Mouse (Mus musculus): Measurements from ENCODE around the gene Spata13.

Gene Spata13

DNA sequence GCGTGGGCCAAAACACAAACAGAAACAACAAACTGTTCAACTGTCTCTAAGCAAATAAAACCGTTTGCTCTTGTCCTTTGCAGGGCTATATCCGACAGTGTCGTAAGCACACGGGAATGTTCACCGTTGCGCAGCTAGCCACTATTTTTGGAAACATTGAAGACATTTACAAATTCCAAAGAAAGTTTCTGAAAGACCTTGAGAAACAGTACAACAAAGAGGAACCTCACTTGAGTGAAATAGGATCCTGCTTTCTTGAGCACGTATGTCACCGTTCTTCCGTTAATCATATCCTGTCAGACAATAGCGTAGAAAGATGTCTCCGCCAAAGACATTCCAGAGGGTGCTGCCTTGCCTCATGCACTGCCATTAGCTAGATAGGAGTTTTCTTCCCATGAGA is 116.1 kb downstream of the Spata13 start:
- no peak for DNase-seq (ENCODE audit: low spot score)

DNA sequence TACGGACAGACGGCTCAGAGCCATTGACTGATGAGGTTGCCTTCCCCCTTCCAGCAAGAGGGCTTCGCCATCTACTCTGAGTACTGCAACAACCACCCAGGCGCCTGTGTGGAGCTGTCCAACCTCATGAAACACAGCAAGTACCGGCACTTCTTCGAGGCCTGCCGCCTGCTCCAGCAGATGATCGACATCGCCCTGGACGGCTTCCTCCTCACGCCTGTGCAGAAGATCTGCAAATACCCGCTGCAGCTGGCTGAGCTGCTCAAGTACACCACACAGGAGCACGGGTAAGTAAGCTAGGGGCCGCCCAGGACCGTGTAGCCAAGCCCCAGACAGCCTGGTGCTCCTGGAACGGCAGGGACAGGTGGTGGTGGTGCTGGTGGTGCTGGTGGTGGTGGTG is 117.8 kb downstream of the Spata13 start:
- no peak for DNase-seq (ENCODE audit: low spot score)

DNA sequence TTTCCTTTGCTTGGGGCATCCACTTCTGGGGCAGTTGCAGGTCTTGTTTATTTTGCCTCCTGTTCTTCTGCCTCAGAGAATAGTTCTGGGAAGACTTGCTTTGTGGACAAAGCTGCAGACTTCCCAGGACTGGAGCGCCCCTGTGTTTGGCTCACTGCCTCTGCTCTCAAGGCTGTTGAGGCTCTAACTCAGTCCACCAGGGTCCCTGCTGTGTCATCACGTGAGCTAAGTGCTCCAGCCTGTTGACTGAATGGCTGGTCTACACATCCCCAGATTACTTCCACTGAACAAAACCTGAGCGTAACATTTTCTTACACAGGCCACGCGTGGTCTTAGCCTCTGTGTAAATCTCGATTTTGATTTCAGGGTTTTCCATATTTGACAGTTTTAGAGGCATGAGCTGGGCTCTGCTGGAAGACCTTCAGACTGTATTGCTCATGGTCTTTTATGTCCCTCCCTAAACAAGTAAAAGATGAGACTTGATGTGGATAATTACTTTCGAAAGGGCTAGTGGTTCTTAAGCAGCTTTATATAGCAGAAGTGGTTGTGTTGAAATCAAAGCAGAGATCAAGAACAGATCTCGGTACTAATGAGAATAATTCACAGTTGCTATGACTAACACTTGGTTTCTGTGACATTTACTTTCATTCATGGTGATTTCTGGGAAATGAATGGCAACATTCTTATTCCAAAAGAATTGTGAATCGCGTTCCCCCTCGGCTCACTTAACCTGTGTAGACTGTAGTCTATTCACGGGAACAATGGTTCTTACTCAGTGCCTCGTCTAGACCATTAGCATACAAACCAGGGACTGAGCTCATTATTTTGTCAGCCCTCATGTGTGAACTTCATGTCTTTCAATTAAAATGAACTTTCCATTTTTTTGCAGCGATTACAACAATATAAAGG is 119.3 kb downstream of the Spata13 start:
- no peak for DNase-seq (ENCODE audit: low spot score)

DNA sequence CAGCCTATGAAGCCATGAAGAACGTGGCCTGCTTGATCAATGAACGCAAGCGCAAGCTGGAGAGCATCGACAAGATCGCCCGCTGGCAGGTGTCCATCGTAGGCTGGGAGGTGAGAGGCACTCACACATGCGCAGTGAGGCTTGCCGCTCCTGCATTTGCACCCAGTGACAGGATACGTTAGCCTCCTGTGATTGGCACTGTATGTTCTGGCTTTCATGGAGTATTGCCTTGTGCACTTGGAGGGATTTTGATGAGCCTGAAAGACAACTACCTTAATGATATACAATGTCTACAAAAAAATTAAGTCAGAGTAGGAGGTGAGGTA is 120.0 kb downstream of the Spata13 start:
- no peak for DNase-seq (ENCODE audit: low spot score)

DNA sequence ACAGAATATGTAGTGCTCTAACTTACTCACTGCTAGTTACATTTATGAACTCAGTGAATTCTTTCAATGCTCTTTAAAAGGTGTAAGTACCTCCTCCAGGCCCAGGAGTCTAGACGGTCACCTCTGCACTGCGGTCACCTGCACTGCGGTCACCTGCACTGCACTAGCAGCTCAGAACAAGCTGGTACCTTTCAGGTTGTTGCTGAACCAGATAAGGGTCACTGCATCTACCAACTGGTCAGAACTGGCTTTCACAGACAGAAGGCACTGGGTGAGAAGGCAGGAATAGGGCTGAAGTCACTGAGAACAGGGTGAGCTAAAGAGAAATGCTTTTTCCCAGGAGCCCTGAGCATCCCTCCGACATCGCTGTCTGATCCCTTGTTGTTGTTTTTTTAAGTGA is 120.9 kb downstream of the Spata13 start:
- DNase-seq (ENCODE audit: low spot score): no peak

DNA sequence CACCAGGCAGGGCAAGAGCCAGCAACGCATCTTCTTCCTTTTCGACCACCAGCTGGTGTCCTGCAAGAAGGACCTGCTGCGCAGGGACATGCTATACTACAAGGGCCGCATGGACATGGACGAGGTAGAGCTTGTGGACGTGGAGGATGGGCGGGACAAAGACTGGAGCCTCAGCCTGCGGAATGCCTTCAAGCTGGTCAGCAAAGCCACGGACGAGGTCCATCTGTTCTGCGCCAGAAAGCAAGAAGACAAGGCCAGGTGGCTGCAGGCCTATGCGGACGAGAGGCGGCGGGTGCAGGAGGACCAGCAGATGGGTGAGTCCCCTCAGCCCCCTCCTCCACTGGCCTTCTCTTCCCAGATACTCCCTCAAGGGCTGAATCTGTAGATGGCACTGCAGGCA is 122.5 kb downstream of the Spata13 start:
- no peak for DNase-seq (ENCODE audit: low spot score)

DNA sequence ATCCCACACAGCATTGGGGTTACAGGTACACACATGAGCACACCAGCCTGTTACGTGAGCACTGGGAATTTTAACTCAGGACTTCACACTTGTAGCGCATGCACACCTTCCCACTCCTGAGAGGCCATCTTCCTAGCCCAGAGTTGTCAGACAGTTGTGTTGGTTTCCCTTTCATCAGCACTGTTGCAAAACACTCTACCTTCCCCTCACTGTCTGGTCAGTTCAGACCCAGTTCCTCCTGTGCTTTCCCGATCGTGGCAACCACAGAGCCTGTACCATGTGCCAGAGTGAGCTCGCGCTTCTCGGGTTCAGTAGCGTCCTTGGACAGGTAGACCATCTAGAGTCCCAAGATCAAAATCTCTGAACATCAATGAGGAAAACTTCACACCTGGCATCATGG is 123.5 kb downstream of the Spata13 start:
- no peak for DNase-seq (ENCODE audit: low spot score)

DNA sequence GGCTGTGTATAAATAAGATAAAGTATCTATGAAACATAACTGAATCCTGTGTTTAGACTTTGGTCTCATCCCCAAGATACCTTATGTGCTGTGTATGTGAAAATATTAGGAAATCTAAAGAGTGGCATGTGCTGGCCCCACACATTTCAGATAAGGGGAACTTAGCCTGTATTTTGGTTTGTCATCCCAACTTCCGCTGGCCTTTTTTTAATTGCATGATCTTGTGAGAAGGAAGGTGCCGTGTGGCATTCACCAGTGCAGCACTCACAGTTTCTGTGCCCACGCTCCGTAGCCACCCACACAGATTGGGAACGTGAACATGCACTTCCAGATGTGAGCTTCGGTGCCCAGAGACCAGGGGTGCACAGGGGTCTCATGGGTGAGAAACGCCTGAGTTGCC is 123.9 kb downstream of the Spata13 start:
- DNase-seq (ENCODE audit: low spot score): no peak

DNA sequence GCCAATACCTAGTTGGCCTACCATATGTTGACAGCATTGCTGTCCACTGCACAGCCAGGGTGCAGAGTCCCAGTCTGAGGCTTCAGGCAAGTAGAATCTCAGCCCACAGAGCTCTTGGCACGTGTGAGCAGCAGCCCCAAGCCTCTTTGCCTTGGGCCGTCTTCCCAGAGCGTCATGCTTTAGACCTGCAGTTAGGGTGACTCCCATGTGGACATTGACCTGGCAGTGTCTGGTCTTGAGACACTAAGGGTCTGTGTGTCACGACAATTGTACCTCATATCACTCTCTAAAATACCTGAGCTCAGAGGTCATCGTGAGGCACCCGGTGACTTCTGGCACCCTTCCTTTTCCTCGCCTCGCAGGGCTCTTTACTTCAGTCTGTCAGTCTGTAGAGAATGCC is 125.3 kb downstream of the Spata13 start:
- DNase-seq (ENCODE audit: low spot score): no peak

DNA sequence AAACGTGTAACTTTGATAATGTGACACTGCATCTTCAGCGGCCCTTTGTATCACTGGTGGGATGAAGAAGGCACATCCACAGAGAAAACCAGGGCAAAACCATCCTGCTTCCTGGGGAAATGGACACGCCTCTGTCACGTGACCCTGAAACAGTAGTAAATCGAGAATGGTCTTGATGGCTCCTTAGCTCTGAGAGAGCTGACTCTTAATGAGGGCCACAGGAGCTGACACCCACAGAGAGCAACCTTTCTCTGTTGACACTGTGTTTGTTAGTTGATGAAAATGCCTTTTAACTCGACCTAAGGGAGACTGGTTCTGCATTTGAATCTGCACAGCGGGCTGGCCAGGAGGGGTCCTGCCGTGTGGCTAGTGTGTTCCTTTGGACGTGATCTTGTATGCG is 128.0 kb downstream of the Spata13 start:
- no peak for DNase-seq (ENCODE audit: low spot score)

DNA sequence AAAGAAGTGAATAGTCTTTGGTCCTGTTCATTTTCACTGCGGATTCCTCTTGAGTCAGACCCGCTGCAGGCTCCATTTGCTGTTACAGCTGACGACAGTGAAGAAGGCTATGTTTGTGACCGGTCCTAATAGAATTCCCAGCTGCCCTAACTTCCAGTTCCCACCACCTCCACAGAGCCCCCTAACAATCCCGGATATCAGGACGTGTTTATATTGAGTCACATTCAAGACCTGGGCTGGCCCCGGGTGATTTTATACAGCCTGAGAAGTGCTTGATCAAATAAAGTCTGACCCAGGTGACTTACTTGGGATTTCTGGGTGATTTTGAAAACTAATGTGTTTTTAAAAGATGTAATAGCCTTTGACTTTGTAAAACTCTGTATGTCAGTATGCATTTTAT is 129.0 kb downstream of the Spata13 start:
- DNase-seq (ENCODE audit: low spot score): no peak

DNA sequence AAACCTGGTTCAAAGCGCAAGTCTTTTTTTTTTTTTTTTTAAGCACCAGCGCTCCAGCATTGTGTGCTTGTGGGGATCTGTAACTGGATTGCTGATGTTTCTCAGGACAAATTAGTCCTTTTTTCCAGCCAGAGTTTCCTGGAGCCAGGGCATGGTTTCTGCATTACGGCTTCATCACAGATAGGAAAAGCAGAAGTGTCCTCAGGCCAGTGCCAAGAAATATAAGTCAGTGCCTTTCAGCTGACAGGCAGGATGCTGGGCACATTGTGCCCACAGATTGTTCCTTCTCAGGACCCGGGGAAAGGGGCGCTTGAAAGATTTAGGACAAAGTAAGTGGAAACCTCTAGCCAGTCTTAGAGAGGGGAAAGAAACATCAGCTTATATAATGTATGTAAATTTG is 129.9 kb downstream of the Spata13 start:
- DNase-seq (ENCODE audit: low spot score): no peak

DNA sequence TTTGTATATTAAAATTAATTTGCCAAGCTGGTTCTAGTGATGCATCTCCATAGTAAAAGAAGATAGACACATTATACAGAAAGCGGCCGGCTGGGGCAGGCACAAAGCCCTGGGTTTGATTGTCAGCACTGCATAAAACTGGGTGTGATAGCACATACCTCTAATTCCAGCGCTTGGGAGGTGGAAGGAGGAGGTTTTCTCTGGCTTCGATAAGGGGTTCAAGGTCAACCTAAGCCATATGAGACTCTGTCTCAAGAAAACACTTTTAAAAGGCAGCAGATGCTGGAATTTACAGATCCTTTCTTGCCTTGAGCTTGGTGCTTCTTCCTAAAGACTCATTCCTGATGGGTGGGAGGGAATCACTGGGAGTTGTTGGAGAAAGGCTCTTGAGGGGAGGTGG is 130.7 kb downstream of the Spata13 start:
- DNase-seq (ENCODE audit: low spot score): no peak

DNA sequence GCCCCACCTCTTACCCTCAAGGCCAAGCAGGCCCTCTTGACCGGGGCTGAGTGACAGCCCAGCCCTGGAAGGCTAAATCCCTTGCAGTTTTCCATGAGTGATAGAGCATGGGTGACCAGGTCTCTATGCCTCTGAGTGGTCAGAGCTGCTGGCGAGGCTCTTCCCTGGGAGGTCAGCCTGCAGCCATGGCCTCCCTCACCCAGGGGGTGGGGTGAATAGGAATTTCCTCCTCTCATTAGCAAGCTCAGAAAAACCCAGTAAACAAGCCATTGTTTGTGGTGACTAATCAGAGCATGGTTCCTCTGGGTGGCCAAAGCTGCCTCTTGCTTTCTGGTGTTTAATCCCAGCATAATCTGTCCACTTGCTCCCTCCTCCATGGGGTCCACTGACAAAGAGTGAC is 131.2 kb downstream of the Spata13 start:
- DNase-seq (ENCODE audit: low spot score): no peak

DNA sequence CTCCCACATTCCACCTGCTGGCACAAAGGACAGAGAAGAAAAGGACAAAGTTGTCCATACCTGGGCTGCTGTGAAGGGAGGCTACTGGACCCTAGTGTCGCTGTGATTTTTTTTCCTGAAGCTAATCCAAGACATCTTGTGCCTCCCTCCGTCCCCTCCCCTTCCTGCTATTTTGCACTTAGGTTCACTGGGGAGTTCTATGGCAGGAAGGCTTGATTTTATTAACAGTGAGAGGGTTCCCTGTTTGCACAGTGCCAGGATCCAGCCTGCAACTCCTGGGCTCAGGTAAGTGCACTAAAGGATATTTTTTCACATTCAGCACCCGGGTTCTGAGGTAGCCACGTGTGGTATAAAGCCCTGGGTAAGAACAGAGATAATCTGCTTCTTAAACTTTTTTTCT is 134.1 kb downstream of the Spata13 start, which contains the start of gene C1qtnf9:
Gene C1qtnf9 (plus strand): TSS at position 251 of the 400 bp plus-strand sequence.
- no peak for DNase-seq (ENCODE audit: low spot score)

DNA sequence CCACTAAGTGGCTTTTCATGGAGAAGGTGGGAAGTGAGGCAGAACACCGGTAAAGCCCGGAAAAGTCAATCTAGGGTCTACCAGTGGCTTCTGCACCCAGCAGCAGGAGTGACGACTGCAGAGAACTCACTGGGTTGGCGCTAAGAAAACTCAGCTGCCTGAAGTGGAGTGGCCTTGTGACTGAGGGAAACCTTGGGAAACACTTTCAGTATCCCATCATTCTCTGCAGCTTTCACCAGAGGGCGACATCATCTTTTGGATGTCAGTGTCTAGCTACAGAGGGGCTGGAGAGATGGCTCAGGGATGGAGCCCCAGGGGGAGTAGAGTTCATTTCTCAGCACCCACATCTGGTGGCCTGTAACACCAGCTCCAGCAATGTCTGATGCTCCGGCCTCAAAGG is 135.5 kb downstream of the Spata13 start:
- peak; percentile 27 for DNase-seq (ENCODE audit: low spot score)

DNA sequence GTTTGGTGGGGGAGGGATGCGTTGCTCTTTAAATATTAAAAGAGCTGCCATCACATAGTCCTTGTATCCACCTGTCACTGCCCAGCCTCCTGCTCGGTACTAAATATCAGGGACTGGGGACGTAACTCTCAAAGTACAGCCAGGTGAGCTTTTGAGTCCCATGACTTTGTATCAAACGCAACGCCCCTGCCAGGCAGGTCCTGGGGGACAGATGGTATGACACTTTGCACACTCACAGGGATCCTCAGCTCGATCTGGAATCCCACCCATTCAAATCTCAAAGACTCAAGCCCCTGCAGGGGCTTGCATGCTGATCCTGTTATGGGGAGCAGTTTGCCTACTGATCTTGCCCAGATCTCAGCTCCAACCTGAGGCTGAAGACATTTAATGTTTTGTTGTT is 136.8 kb downstream of the Spata13 start:
- no peak for DNase-seq (ENCODE audit: low spot score)

DNA sequence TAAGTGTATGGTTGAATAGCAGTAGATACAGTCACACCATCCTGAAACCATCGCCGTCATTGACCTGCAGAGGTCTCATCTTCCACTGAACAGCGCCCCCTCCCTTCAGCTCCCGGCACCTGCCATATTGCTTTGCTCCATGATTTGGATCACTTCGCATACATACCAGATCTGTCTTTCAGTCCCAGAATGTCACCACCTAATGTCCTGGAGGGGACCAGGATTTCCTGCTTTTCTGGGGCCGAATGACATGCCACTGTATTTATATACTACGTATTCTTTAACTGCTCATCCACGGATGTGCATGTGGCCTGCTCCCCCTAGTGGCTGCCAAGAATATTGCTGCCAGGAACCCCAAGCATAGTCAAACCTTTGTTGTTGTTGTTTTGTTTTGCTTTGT is 137.3 kb downstream of the Spata13 start:
- DNase-seq (ENCODE audit: low spot score): peak; percentile 79

DNA sequence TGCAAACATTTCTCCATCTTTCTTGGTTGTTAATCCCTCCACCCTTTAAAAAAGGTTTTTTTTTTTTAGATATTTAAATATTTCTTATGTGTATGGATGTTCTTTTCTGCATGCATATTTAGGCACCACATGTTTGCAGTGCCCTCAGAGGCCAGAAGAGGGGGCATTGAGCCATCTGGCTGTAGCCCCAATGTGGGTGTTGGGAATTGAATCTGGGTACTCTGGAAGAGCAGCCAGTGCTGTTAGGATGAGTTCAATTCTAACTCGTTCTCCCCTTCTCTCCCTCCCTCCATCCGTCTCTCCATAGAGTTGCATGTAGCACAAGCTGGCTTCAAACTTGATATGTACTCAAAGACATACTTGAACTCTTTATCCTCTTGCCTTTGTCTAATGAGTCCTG is 139.7 kb downstream of the Spata13 start:
- no peak for DNase-seq (ENCODE audit: low spot score)

DNA sequence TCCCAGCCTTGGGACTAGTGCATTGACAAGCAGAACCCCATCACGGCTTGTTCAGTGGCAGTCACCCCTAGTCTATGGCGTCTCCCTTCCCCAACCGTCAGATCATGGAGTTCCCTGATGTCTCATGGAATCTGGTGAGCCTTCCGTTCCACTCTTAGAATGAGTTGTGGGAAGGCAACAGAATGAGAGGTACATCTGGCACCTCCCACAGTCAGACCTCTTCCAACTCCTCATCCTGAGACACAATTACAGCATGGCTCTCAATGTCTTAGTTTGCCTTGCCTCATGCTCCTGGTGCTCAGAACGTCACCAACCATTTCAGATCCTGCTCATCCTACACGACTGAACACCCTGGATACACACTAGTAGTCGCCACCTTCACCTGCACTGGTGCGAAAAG is 142.7 kb downstream of the Spata13 start:
- DNase-seq (ENCODE audit: low spot score): no peak

DNA sequence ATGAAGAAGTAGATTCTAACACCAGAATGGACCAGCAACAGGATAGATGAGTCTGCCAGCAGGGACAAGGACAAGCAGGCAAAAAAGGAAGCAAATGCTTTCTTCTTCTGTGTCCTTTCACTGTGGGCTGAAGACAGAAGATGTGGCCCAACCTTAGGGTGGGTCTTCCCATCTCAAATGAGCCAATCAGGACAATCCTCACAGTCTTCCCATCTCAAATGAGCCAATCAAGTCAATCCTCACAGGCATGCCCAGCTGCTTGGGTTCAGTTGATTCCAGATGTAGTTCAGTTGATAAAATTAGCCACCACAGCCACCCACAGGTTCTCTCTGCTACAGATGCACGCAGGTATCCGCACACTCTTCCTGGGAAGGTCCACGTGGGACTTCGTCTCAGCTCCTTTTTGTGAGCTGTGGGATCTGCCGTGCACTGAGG is 143.7 kb downstream of the Spata13 start:
- no peak for DNase-seq (ENCODE audit: low spot score)

DNA sequence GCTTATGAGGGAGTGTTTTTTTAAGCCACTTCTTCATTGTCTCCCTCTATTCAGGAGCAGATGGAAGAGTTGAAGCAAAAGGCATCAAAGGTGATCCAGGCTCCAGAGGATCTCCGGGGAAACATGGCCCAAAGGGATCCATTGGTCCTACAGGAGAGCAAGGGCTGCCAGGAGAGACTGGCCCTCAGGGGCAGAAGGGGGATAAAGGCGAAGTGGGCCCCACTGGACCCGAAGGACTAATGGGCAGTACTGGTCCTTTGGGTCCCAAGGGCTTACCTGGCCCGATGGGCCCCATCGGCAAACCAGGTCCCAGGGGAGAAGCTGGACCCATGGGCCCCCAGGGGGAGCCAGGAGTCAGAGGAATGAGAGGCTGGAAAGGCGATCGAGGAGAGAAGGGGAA is 145.4 kb downstream of the Spata13 start:
- DNase-seq (ENCODE audit: low spot score): no peak

DNA sequence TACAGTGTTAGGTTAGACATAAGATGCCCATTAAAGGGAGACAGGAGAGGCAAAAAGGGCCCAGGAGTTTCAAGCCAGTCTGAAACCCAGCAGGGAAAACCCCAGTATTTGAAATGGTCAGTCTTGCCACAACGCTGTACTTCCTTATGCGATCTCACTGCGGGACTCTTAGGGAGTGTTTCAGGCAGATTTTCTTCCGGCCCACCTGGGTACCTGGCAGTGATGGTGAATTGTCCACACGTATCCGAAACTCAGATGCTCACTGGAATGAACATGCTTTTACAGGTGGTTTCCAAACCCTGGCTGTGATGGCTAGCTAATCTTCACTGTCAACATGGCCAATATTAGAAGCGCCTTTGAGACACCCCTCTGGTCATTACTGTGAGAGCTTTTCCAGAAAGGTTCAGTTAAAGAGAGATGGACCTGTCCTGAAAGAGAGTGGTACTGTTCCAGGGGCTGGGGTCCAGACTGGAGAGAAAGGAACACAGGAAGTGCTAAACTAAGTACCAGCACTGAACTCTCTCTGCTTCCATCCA is 148.4 kb downstream of the Spata13 start:
- DNase-seq (ENCODE audit: low spot score): no peak

DNA sequence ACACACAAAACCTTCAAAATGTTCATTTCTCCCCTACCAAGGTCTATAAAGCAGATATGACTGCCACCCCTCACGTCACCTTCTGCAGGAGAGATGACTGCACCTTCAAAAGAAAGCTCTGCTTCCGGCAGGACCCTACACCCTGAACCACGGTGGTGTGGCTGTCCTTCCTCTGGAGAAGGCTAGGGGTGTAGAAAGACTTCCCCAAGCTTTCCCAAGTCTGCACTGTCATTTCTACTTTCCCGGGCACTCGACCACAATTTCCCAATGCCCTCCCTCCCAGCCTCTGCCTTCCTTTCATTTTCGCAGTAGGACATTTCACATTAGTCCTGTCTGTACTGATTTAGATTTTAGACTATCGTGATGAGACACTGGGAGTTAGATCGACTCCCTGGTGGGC is 149.4 kb downstream of the Spata13 start:
- DNase-seq (ENCODE audit: low spot score): no peak
